Mouse (Mus musculus) bone marrow macrophage, adult 2 months (primary cell): Measurements from ENCODE around the gene Rhebl1.

Experiments used
- CTCF ChIP-seq: IDR thresholded peaks from 2 replicates; pipeline ENCODE4 v1.5.1; 2012; ENCODE audit warnings: low read depth, mild to moderate bottlenecking, low read length, moderate library complexity
- POLR2A ChIP-seq: IDR thresholded peaks from 2 replicates; pipeline ENCODE4 v1.6.1; 2012; ENCODE audit warnings: mild to moderate bottlenecking, low read depth, low read length, borderline replicate concordance

DNA sequence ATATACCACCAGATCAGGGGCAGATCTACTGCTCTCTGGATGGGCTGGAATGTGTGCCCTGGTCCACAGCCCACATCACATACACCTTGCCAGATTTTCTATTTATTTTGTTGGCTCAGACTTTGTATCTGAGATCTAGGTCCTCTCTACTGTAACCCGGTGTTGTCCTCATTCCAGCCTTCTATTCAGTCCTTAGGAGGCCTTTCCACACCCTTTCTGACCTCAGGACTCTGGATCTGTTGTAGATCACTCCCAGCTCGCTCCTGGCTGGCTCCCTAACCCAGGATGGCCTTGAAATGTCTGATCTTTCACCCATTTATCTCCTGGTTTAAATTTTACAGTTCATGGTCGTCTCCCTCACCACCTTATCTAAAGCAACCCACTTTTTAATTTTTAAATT lies 30.3 kb upstream of the Rhebl1 start:
- no peak for TF ChIP-seq CTCF
- TF ChIP-seq POLR2A, result no peak
